Mouse (Mus musculus) liver, embryonic 11.5 days (tissue): ENCODE data around the gene Serpina9. TPM values are rescaled to one million over a fixed set of nuclear protein-coding genes. Genes with fewer than 3 reads are reported as not detected.

ENCODE experiments used
- ATAC-seq: fragments of 200-750 bp; cut with Nextera tagmentation; replicated peaks from 2 replicates; pipeline ENCODE4 v1.8.0; 2017; ENCODE audit warnings: moderate number of reproducible peaks, mild to moderate bottlenecking, moderate TSS enrichment, moderate library complexity; ENCODE audit not compliant: low FRiP score
- DNase-seq: peaks from one replicate; pipeline ENCODE4 v3.0.0-alpha.2; 2017; ENCODE audit warnings: low spot score
- H3K27ac ChIP-seq: fragments of 300-500 bp; sonication (generic); 2 replicates; pipeline ENCODE4 v1.5.1; 2014; ENCODE audit warnings: mild to moderate bottlenecking, low read depth, low read length, control low read depth
- H3K27me3 ChIP-seq: fragments of 300-500 bp; sonication (generic); replicated peaks from 2 replicates; pipeline ENCODE4 v1.6.1; 2014; ENCODE audit warnings: low read length, mixed read lengths; ENCODE audit not compliant: control insufficient read depth, insufficient read depth
- H3K36me3 ChIP-seq: fragments of 300-500 bp; sonication (generic); 2 replicates; pipeline ENCODE4 v1.6.1; 2014; ENCODE audit warnings: mild to moderate bottlenecking, low read length, moderate library complexity, mixed read lengths; ENCODE audit not compliant: control insufficient read depth, insufficient read depth
- H3K4me1 ChIP-seq: fragments of 300-500 bp; sonication (generic); replicated peaks from 2 replicates; pipeline ENCODE4 v1.6.1; 2014; ENCODE audit warnings: low read length, mixed read lengths; ENCODE audit not compliant: control insufficient read depth, insufficient read depth
- H3K4me2 ChIP-seq: fragments of 300-500 bp; sonication (generic); 2 replicates; pipeline ENCODE4 v1.6.1; 2014; ENCODE audit warnings: mild to moderate bottlenecking, control low read depth, moderate library complexity
- H3K4me3 ChIP-seq: fragments of 300-500 bp; sonication (generic); 2 replicates; pipeline ENCODE4 v1.5.1; 2014; ENCODE audit warnings: low read depth, low read length, control low read depth
- H3K9ac ChIP-seq: fragments of 300-500 bp; sonication (generic); 2 replicates; pipeline ENCODE4 v1.6.1; 2014; ENCODE audit warnings: low read depth, low read length, control low read depth
- H3K9me3 ChIP-seq: fragments of 300-500 bp; sonication (generic); 2 replicates; pipeline ENCODE4 v1.6.1; 2016; ENCODE audit warnings: low read length, inconsistent platforms, mixed read lengths; ENCODE audit not compliant: control insufficient read depth
- WGBS: fragments of 180-500 bp; shearing (Covaris S2); extraction: QIAGEN DNeasy Blood & Tissue Kit; methylation state at CpG from one replicate; pipeline ENCODE4 v1.1.7; 2014; 5-methylcytosine and 5-hydroxymethylcytosine counted together
- polyA plus RNA-seq: library from polyadenylated mRNA; unstranded; fragments of >200 nt; fragmentation: Nextera tagmentation; extraction: Ambion mirVana; gene quantifications from 2 replicates; pipeline ENCODE4 v1.2.1, GENCODE M21; 2014

The Serpina9 gene
- polyA plus RNA-seq, 1 experiment from 2014 or later = not detected

DNA sequence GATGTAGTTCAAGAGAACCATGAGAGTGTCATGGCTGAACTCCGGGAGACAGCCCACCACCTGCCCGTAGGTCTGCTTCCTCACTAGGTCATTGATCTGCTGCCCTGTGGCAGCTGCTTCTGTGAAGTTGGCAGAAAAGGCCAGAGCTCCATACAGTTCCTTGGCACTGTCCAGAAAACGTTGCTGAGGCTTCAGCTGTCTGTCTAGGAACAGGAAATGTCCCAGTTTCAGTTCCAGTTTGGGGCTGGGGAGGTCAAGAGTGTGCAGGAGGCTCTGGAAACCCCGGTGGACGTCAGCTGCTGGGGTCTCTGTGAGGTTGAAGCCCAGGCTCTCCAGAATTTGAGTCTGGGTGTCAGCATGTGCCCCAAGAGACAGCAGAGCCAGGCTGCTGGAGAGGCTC, 27.7 kb downstream of the Serpina9 start:
- Histone ChIP-seq H3K9me3 (no peaks in the 10 kb centered on the region), H3K27ac (no peak overlapping the region), H3K9ac (no peak overlapping the region), H3K27me3 (no peaks in the 10 kb centered on the region), H3K4me2 (no peak overlapping the region), H3K4me1 (no peaks in the 10 kb centered on the region), H3K36me3 (no peaks in the 10 kb centered on the region), H3K4me3 (no peak overlapping the region)
- 64% methylated on average over 5 of the region's 5 CpGs for WGBS
- ATAC-seq (no peak), DNase-seq (no peak)

DNA sequence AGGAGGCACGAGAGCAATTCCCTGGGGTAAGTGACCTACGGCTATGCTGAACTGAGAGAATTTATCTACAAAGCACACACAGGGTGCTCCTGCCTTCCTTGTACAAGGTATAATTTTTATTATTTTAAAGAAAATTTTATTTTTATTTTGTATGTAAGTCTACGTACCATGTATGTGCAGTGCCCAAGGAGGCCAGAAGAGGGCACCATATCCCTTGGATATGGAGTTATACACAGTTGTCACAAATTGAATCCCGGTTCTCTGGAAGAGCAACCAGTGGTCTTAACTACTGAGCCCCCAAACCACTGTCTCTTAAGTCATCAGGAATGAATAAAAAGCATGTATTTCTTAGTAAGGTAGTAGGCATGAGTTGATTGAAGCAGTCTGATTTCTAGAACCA, 28.6 kb downstream of the Serpina9 start:
- no peaks in the 10 kb centered on the region for H3K4me1 ChIP-seq
- H3K9ac ChIP-seq = no peak overlapping the region
- H3K4me2 ChIP-seq = no peak overlapping the region
- no peaks in the 10 kb centered on the region for H3K36me3 ChIP-seq
- no peak for DNase-seq
- no peak overlapping the region for H3K4me3 ChIP-seq
- no peak for ATAC-seq
- no peaks in the 10 kb centered on the region for H3K27me3 ChIP-seq
- H3K9me3 ChIP-seq = no peaks in the 10 kb centered on the region
- H3K27ac ChIP-seq = no peak overlapping the region
- 60% methylated on average over 4 of the region's 4 CpGs for WGBS

DNA sequence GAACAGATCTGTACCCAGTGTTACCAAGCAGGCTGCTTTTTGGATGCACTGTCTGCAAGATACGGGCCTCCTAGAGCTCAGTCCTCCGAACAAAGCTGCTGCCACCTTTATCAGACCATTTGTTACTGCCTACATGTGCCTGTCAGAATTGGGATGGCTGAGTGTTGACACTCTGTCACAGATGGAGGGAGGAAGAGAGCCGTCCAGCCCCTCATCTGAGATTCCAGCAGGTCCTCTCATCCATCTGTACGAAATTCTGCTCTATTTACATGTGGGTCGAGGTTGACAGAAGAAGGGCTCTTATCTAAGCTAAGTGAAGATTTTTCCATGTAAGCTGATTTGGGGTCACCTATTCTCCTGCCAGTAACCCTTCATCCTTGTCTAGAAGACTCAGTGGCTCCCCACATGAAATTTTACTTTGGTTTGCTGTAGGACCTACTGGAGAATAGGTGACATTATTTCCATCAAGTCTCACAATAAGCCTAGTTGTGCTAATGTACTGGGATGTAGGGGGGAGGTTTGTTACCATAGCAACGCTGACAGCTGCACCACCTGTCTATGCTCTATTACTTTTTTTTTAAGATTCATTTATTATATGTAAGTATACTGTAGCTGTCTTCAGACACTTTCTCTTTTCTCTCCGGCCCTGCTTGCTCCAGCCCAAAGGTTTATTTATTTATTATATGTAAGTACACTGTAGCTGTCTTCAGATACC, 31.8 kb downstream of the Serpina9 start:
- Histone ChIP-seq H3K27me3 (no peaks in the 10 kb centered on the region), H3K27ac (no peak overlapping the region), H3K4me2 (no peak overlapping the region), H3K36me3 (no peaks in the 10 kb centered on the region), H3K9me3 (no peaks in the 10 kb centered on the region), H3K4me1 (no peaks in the 10 kb centered on the region), H3K4me3 (no peak overlapping the region), H3K9ac (no peak overlapping the region)
- no peak for DNase-seq
- WGBS = 65% methylated on average over 7 of the region's 7 CpGs
- no peak for ATAC-seq

DNA sequence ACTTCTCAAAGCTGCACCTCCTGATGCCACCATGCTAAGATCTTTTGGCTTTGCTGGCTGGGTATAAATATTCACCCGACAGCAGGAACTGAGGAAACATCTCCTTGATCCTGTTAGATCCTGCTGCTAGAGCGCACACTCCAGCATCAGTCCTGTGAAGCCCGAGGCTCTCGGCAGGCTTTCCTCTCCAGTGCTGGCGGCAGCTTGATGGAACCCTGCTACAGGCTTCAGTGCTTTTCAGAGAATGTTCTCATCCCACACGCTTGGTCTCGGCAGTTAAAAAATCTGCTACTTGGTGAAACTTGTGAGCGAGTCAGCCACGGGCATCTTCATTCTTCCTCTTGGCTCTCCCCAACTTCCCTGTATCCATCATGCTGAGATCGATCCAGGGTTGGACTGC, 35.3 kb downstream of the Serpina9 start:
- H3K9me3 ChIP-seq = no peaks in the 10 kb centered on the region
- no peaks in the 10 kb centered on the region for H3K27me3 ChIP-seq
- H3K4me1 ChIP-seq = no peaks in the 10 kb centered on the region
- H3K27ac ChIP-seq = no peak overlapping the region
- no peaks in the 10 kb centered on the region for H3K36me3 ChIP-seq
- ATAC-seq = no peak
- H3K4me3 ChIP-seq = no peak overlapping the region
- H3K9ac ChIP-seq = no peak overlapping the region
- WGBS = 79% methylated on average over 10 of the region's 10 CpGs
- H3K4me2 ChIP-seq = no peak overlapping the region
- no peak for DNase-seq

DNA sequence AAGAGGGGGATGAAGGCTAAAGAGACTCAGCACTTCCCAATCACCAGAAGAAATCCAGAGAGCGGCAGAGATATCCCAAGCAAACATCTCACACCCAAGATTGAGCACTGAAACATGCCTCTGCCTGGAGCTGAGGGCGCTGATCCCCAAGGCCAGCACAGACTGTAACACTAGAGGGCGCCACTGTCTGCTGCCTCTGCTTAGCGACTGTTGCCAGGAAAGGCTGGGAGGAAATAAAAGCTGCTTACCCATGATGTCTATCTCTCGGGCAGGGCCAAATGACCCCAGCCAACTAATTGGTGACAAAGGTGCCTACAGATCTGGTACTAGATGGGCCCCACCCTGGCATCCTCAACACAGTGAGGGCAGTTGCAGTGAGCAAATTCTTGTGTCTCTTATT, 35.7 kb downstream of the Serpina9 start:
- Histone ChIP-seq H3K9me3 (no peaks in the 10 kb centered on the region), H3K27ac (no peak overlapping the region), H3K4me3 (no peak overlapping the region), H3K36me3 (no peaks in the 10 kb centered on the region), H3K27me3 (no peaks in the 10 kb centered on the region), H3K4me2 (no peak overlapping the region), H3K4me1 (no peaks in the 10 kb centered on the region), H3K9ac (no peak overlapping the region)
- no peak for DNase-seq
- WGBS = 39% methylated on average over 5 of the region's 5 CpGs
- no peak; the same call in 1 of the 2 replicates for ATAC-seq

DNA sequence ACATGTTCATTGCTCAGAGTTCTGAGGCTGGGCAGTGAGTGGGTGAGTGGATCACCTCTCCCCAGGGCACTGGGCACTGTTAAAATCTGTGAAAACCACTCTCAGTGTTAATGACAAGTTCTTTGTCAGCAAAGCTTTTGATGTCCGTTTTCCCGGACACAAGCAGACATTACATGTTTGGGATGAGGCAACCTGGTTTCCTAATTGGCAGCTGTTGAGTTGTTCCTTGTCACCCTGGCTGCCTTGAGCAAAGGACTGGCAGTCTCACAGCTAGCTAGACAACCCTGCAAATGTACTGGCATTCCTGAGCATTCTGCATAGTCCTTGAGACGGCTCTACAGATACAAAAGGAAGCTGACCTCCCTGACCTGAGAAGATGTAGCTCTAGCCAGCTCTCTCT, 36.5 kb downstream of the Serpina9 start:
- DNase-seq (no peak), ATAC-seq (no peak)
- no peaks in the 10 kb centered on the region for H3K9me3 ChIP-seq
- no peaks in the 10 kb centered on the region for H3K27me3 ChIP-seq
- H3K4me3 ChIP-seq = no peak overlapping the region
- no peaks in the 10 kb centered on the region for H3K36me3 ChIP-seq
- no peaks in the 10 kb centered on the region for H3K4me1 ChIP-seq
- no peak overlapping the region for H3K27ac ChIP-seq
- H3K4me2 ChIP-seq = no peak overlapping the region
- WGBS = 76% methylated on average over 3 of the region's 3 CpGs
- no peak overlapping the region for H3K9ac ChIP-seq

DNA sequence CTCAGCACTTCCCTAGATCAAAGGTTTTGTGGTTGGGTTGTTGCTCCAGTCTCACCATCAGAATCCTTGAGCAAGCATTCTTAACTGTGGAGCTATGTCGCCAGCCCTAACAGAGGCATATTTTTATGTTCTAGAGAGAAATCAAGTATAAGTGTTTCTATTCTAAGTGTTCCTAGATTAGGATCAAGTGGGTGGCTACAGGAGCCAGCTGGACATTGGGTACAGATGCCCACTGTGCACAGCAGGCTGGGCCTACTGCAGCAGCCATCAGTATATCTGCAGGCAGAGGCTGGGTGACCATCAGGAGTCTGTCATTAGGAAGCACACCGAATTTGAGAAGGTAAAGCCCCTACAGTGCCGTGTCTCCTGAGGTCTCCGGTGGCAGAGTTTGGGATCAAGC, 42.5 kb downstream of the Serpina9 start:
- Histone ChIP-seq H3K9me3 (no peaks in the 10 kb centered on the region), H3K36me3 (no peaks in the 10 kb centered on the region), H3K27me3 (no peaks in the 10 kb centered on the region), H3K4me1 (no peaks in the 10 kb centered on the region), H3K9ac (no peak overlapping the region), H3K4me3 (no peak overlapping the region), H3K27ac (no peak overlapping the region), H3K4me2 (no peak overlapping the region)
- ATAC-seq (no peak), DNase-seq (no peak)
- 88% methylated on average over 4 of the region's 4 CpGs for WGBS

DNA sequence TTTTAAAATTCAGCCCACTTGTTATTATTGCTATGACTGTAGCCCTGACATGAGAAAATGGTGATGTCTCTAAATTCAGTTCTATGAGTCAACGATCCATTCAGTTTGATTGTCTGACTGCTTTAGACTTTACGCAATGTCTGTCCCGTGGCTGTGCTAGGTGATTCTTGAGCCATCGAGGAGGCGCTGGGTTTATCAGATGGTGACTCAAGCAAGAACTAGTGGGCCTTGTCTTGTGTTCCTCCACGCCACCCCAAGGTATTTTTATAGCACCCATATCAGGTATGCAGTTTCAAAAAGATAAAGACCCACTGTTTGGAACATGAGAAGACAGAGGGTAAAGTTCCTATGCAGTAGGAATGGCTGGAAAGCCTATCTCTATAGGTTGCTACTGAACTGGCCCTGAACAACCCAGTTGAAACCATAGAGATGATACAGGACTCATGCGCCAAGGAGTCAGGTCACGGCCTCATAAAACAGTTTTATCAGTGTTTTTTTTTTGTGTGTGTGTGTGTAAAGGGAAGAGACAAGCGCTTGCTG, 43.9 kb downstream of the Serpina9 start:
- ATAC-seq (no peak), DNase-seq (no peak)
- Histone ChIP-seq H3K27me3 (no peaks in the 10 kb centered on the region), H3K9me3 (no peaks in the 10 kb centered on the region), H3K4me2 (no peak overlapping the region), H3K4me3 (no peak overlapping the region), H3K27ac (no peak overlapping the region), H3K4me1 (no peaks in the 10 kb centered on the region), H3K9ac (no peak overlapping the region), H3K36me3 (no peaks in the 10 kb centered on the region)
- 80% methylated on average over 9 of the region's 9 CpGs for WGBS

DNA sequence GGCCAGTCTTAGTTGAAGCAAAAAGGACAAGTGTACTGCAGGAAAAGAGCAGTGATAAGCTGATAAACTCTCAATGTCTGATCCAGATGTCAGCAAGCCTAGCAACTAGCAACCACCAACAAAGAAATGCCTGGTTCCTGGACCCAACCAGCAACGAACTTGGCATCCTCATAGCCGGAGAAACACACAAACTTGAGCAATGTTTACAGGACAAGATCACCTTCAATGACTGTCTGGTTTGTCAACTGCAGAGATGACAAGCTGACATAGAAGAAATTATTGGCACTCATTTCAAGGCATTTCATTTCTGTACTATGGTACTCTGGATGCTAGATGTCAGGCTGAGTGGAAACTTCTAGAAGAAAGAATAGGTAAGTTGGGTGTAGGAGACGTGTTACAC, 46.8 kb downstream of the Serpina9 start:
- Histone ChIP-seq H3K27me3 (no peaks in the 10 kb centered on the region), H3K9me3 (no peaks in the 10 kb centered on the region; the same call in 1 of the 2 replicates), H3K27ac (no peak overlapping the region), H3K4me2 (no peak overlapping the region), H3K36me3 (no peaks in the 10 kb centered on the region), H3K4me3 (no peak overlapping the region), H3K9ac (no peak overlapping the region), H3K4me1 (no peaks in the 10 kb centered on the region)
- WGBS = 60% methylated on average over 3 of the region's 3 CpGs
- ATAC-seq (no peak), DNase-seq (no peak)
